Mouse (Mus musculus): Measurements from ENCODE around the gene Rapgef2. TPM values are rescaled to one million over a fixed set of nuclear protein-coding genes. Genes with fewer than 3 reads are reported as not detected.
"Not testable (repeated sequence)": the region's sequence is repeated elsewhere in the genome, so short reads cannot be mapped to it uniquely, and the experiment has no call there.

The Rapgef2 gene
- polyA plus RNA-seq, 1 experiment: 17.3 TPM

GRCm38 (mm10) chr3:79227356-79228088 lies 58.8 kb downstream of the Rapgef2 start:
- no peak for DNase-seq
- Histone ChIP-seq H3K4me1 (ENCODE audit: control insufficient read depth, insufficient read depth, low read length) (peaks cover 23% of the 10 kb centered on the region), H3K4me3 (replicated peaks; ENCODE audit: extremely low read depth, low read depth, low read length) (no peak overlapping the region)
- WGBS: 73% methylated on average over 17 of the region's 17 CpGs
- TF ChIP-seq POLR2A (IDR thresholded peaks at IDR 0.05; ENCODE audit: borderline replicate concordance, extremely low read depth, low read depth, low read length) (no peak), CTCF (IDR thresholded peaks at IDR 0.05; ENCODE audit: insufficient read depth, low read length) (no peak)

GRCm38 (mm10) chr3:79226807-79227206 lies 59.5 kb downstream of the Rapgef2 start:
- peaks cover 24% of the 10 kb centered on the region for H3K4me1 ChIP-seq (ENCODE audit: control insufficient read depth, insufficient read depth, low read length)
- WGBS: 95% methylated on average over 1 of the region's 1 CpGs
- not testable (repeated sequence) for DNase-seq; H3K4me3 ChIP-seq (replicated peaks; ENCODE audit: extremely low read depth, low read depth, low read length)

GRCm38 (mm10) chr3:79225888-79226287 lies 60.4 kb downstream of the Rapgef2 start:
- 70% methylated on average over 6 of the region's 6 CpGs for WGBS
- Histone ChIP-seq H3K4me1 (ENCODE audit: control insufficient read depth, insufficient read depth, low read length) (peaks cover 28% of the 10 kb centered on the region), H3K4me3 (replicated peaks; ENCODE audit: extremely low read depth, low read depth, low read length) (no peak overlapping the region)
- DNase-seq: no peak
- TF ChIP-seq POLR2A (IDR thresholded peaks at IDR 0.05; ENCODE audit: borderline replicate concordance, extremely low read depth, low read depth, low read length) (no peak), CTCF (IDR thresholded peaks at IDR 0.05; ENCODE audit: insufficient read depth, low read length) (no peak)

GRCm38 (mm10) chr3:79224352-79224751 lies 62.0 kb downstream of the Rapgef2 start:
- Histone ChIP-seq H3K4me3 (replicated peaks; ENCODE audit: extremely low read depth, low read depth, low read length) (no peak overlapping the region), H3K4me1 (ENCODE audit: control insufficient read depth, insufficient read depth, low read length) (peaks cover 18% of the 10 kb centered on the region)
- WGBS: 67% methylated on average over 7 of the region's 7 CpGs
- TF ChIP-seq CTCF (IDR thresholded peaks at IDR 0.05; ENCODE audit: insufficient read depth, low read length): no peak
- TF ChIP-seq POLR2A (IDR thresholded peaks at IDR 0.05; ENCODE audit: borderline replicate concordance, extremely low read depth, low read depth, low read length): no peak
- no peak for DNase-seq

GRCm38 (mm10) chr3:79223281-79223680 lies 63.0 kb downstream of the Rapgef2 start:
- TF ChIP-seq POLR2A (IDR thresholded peaks at IDR 0.05; ENCODE audit: borderline replicate concordance, extremely low read depth, low read depth, low read length): no peak
- no peak for TF ChIP-seq CTCF (IDR thresholded peaks at IDR 0.05; ENCODE audit: insufficient read depth, low read length)
- Histone ChIP-seq H3K4me3 (replicated peaks; ENCODE audit: extremely low read depth, low read depth, low read length) (no peak overlapping the region), H3K4me1 (ENCODE audit: control insufficient read depth, insufficient read depth, low read length) (peaks cover 21% of the 10 kb centered on the region)
- 41% methylated on average over 8 of the region's 8 CpGs for WGBS
- no peak for DNase-seq

GRCm38 (mm10) chr3:79222192-79222960 lies 63.9 kb downstream of the Rapgef2 start:
- 33% methylated on average over 13 of the region's 13 CpGs for WGBS
- TF ChIP-seq CTCF (IDR thresholded peaks at IDR 0.05; ENCODE audit: insufficient read depth, low read length) (no peak), POLR2A (IDR thresholded peaks at IDR 0.05; ENCODE audit: borderline replicate concordance, extremely low read depth, low read depth, low read length) (no peak)
- DNase-seq: no peak
- H3K4me3 ChIP-seq (replicated peaks; ENCODE audit: extremely low read depth, low read depth, low read length): no peak overlapping the region
- H3K4me1 ChIP-seq (ENCODE audit: control insufficient read depth, insufficient read depth, low read length): peaks cover 23% of the 10 kb centered on the region

- H3K4me1 ChIP-seq (ENCODE audit: control insufficient read depth, insufficient read depth, low read length): peaks cover 26% of the 10 kb centered on the region
- DNase-seq: peak; percentile 56
- WGBS: 40% methylated on average over 9 of the region's 9 CpGs
- H3K4me3 ChIP-seq (replicated peaks; ENCODE audit: extremely low read depth, low read depth, low read length): no peak overlapping the region
- TF ChIP-seq CTCF (IDR thresholded peaks at IDR 0.05; ENCODE audit: insufficient read depth, low read length): 0 out of 2 replicates have a peak, but pooled peaks have one; percentile 2
- TF ChIP-seq POLR2A (IDR thresholded peaks at IDR 0.05; ENCODE audit: borderline replicate concordance, extremely low read depth, low read depth, low read length): no peak
These were observed 64.8 kb downstream of the Rapgef2 start for GRCm38 (mm10) chr3:79221296-79222191.

GRCm38 (mm10) chr3:79219144-79219930 lies 67.0 kb downstream of the Rapgef2 start:
- Histone ChIP-seq H3K4me1 (ENCODE audit: control insufficient read depth, insufficient read depth, low read length) (peaks cover 21% of the 10 kb centered on the region), H3K4me3 (replicated peaks; ENCODE audit: extremely low read depth, low read depth, low read length) (no peak overlapping the region)
- WGBS: 37% methylated on average over 10 of the region's 10 CpGs
- DNase-seq: no peak
- no peak for TF ChIP-seq CTCF (IDR thresholded peaks at IDR 0.05; ENCODE audit: insufficient read depth, low read length)
- no peak for TF ChIP-seq POLR2A (IDR thresholded peaks at IDR 0.05; ENCODE audit: borderline replicate concordance, extremely low read depth, low read depth, low read length)

Measured in lung, adult 2 months (tissue).